Mouse (Mus musculus): ENCODE measurements around the gene Slc24a5.

GRCm38 (mm10) chr2:125136846-125137245, 68.9 kb downstream of the Slc24a5 start:
- TF ChIP-seq POLR2A (IDR thresholded peaks at IDR 0.05; ENCODE audit: control insufficient read depth, extremely low read depth, insufficient read depth, low read length, poor library complexity) (no peak), CTCF (IDR thresholded peaks at IDR 0.05; ENCODE audit: borderline replicate concordance, control insufficient read depth, extremely low read depth, insufficient read depth, low read length, poor library complexity) (no peak)

Measured in thymus, adult 2 months (tissue).